Comparison of ENCODE assay signal across 9 mouse cellular contexts in genomic region chr3:98383024-98383790, GRCm38 (mm10). TPM values are rescaled to one million over a fixed set of nuclear protein-coding genes. Genes with fewer than 3 reads are reported as not detected.
DNase-seq lines count a peak whose midpoint lies in the region; ATAC-seq lines count a peak whose summit lies in the region.
"Had no signal": no experiment of that assay in that cellular context is flagged by ENCODE, and none has a peak within 500 bp of the region (broad histone marks: within the 10 kb centered on the region; RNA-seq: fewer than 3 reads in every experiment).

No protein-coding gene starts in this region.

- intact Hi-C loops in heart, postnatal 36 days (cut with DNase I), result loop anchor here (2.0 kb wide), 1 partner anchor 34 kb away; no protein-coding TSS in a partner anchor

- peak overlapping the region; percentile 99 for H3K4me2 ChIP-seq in heart, embryonic 12.5 days
- H3K4me2 ChIP-seq in embryonic facial prominence, embryonic 12.5 days (replicated peaks), result peak overlapping the region; percentile 94

- peak; percentile 9; the same call in 1 of the 2 replicates for ATAC-seq in heart, embryonic 12.5 days (ENCODE audit: insufficient number of reproducible peaks, low FRiP score)
- ATAC-seq in embryonic facial prominence, embryonic 12.5 days (ENCODE audit: insufficient number of reproducible peaks, insufficient read depth, low FRiP score, low TSS enrichment), result peak; percentile 22; the same call in 1 of the 2 replicates

- 12% methylated on average over 21 of the region's 21 CpGs for WGBS in heart, embryonic 12.5 days
- WGBS in embryonic facial prominence, embryonic 12.5 days, result 10% methylated on average over 21 of the region's 21 CpGs
- WGBS in limb, embryonic 10.5 days, result 10% methylated on average over 21 of the region's 21 CpGs

- no peak for DNase-seq in heart, postnatal 36 days
- DNase-seq in NIH3T3 (ENCODE audit: low read depth), result peak; percentile 84
- no peak for DNase-seq in limb, embryonic 10.5 days (ENCODE audit: low spot score)
- DNase-seq in retina, postnatal 1 day, result peak; percentile 5
- no peak for DNase-seq in urinary bladder, adult 2 months (ENCODE audit: low spot score)
- DNase-seq in ovary, postnatal 10 days (ENCODE audit: low spot score), result no peak

- peak overlapping the region; percentile 96 for H3K9ac ChIP-seq in heart, embryonic 12.5 days
- H3K9ac ChIP-seq in embryonic facial prominence, embryonic 12.5 days, result peak overlapping the region; percentile 84

- peak overlapping the region; percentile 88; the same call in 1 of the 2 replicates for H3K27ac ChIP-seq in heart, embryonic 12.5 days (ENCODE audit: poor library complexity, severe bottlenecking)
- no peak overlapping the region for H3K27ac ChIP-seq in embryonic facial prominence, embryonic 12.5 days
- peak overlapping the region; percentile 95 for H3K27ac ChIP-seq in limb, embryonic 10.5 days

- H3K9me3 ChIP-seq in heart, embryonic 12.5 days (replicated peaks), result no peaks in the 10 kb centered on the region
- H3K9me3 ChIP-seq in embryonic facial prominence, embryonic 12.5 days, result no peaks in the 10 kb centered on the region
- H3K9me3 ChIP-seq in limb, embryonic 10.5 days (replicated peaks), result no peaks in the 10 kb centered on the region

- peak overlapping the region; percentile 99 for H3K4me3 ChIP-seq in heart, embryonic 12.5 days
- peak overlapping the region; percentile 91 for H3K4me3 ChIP-seq in embryonic facial prominence, embryonic 12.5 days
- peak overlapping the region; percentile 92 for H3K4me3 ChIP-seq in limb, embryonic 10.5 days

- H3K27me3 ChIP-seq in heart, embryonic 12.5 days (replicated peaks), result no peaks in the 10 kb centered on the region
- H3K27me3 ChIP-seq in embryonic facial prominence, embryonic 12.5 days, result no peaks in the 10 kb centered on the region
- no peaks in the 10 kb centered on the region; the same call in 1 of the 2 replicates for H3K27me3 ChIP-seq in limb, embryonic 10.5 days (ENCODE audit: low read depth, poor library complexity, severe bottlenecking)

- H3K4me1 ChIP-seq in heart, embryonic 12.5 days (replicated peaks), result peaks cover 37% of the 10 kb centered on the region
- H3K4me1 ChIP-seq in embryonic facial prominence, embryonic 12.5 days, result 0 out of 2 replicates have a peak, but pooled peaks cover 16% of the 10 kb centered on the region
- H3K4me1 ChIP-seq in limb, embryonic 10.5 days, result peaks cover 19% of the 10 kb centered on the region

- H3K36me3 ChIP-seq in heart, embryonic 12.5 days, result no peaks in the 10 kb centered on the region
- no peaks in the 10 kb centered on the region for H3K36me3 ChIP-seq in embryonic facial prominence, embryonic 12.5 days
- H3K36me3 ChIP-seq in limb, embryonic 10.5 days, result no peaks in the 10 kb centered on the region
- H3K36me3 ChIP-seq: G1E had no signal

RNA-seq across cellular contexts. Expression of gene Zfp697, which starts 0.9 kb away (rescaled TPM):
- polyA plus RNA-seq in heart, embryonic 12.5 days (2016; fragmentation: Nextera tagmentation; extraction: Ambion mirVana), result 8.0 and 8.3 TPM in 2 replicates
- total RNA-seq in heart, postnatal 36 days (2021), result 1 to 10 TPM; 5.9 to 6.9 TPM
- polyA plus RNA-seq in embryonic facial prominence, embryonic 12.5 days (2016; fragmentation: Nextera tagmentation; extraction: Ambion mirVana), result 8.8 and 10.0 TPM in 2 replicates
- polyA plus RNA-seq in limb, embryonic 10.5 days (2016; fragmentation: Nextera tagmentation; extraction: Ambion mirVana), result 7.8 and 9.4 TPM in 2 replicates
- polyA plus RNA-seq in urinary bladder, adult 2 months (2012; rRNA removed), result 1.9 TPM in 2 replicates
- polyA plus RNA-seq: G1E had no signal

RNA-seq across cellular contexts. Expression of gene Phgdh, which starts 43.4 kb away (rescaled TPM):
- polyA plus RNA-seq in heart, embryonic 12.5 days (2016; fragmentation: Nextera tagmentation; extraction: Ambion mirVana), result 89.5 and 93.7 TPM in 2 replicates
- 1 to 10 TPM; 1.9 to 2.1 TPM for total RNA-seq in heart, postnatal 36 days (2021)
- 267 and 276 TPM in 2 replicates for polyA plus RNA-seq in embryonic facial prominence, embryonic 12.5 days (2016; fragmentation: Nextera tagmentation; extraction: Ambion mirVana)
- 357 and 401 TPM in 2 replicates for polyA plus RNA-seq in limb, embryonic 10.5 days (2016; fragmentation: Nextera tagmentation; extraction: Ambion mirVana)
- 14.2 and 15.8 TPM in 2 replicates for polyA plus RNA-seq in urinary bladder, adult 2 months (2012; rRNA removed)
- total RNA-seq: G1E had no signal
- polyA plus RNA-seq: G1E had no signal

Comparison
In these comparisons a context has a peak if more than half of its experiments do, and no peak if none do; other contexts are left out.
1. DNase-seq: peak in NIH3T3 (single experiment) and retina, postnatal 1 day (single experiment); none in heart, postnatal 36 days (0 of 2), limb, embryonic 10.5 days (single experiment), urinary bladder, adult 2 months (single experiment) and ovary, postnatal 10 days (single experiment).
2. Peak in every context shown above with its lines, with median percentiles within 50 percentile points of each other: H3K4me3 ChIP-seq.